Mouse (Mus musculus) myocyte (in vitro differentiated cells): ENCODE results near the gene Dnase1l2.

Source experiments
- E2F4 ChIP-seq: IDR thresholded peaks from one replicate; pipeline ENCODE4 v1.6.1; 2011; ENCODE audit warnings: mild to moderate bottlenecking, control low read depth, moderate library complexity; ENCODE audit not compliant: insufficient read depth
- MAX ChIP-seq: IDR thresholded peaks from one replicate; pipeline ENCODE4 v1.6.1; 2011; ENCODE audit warnings: low read depth, mild to moderate bottlenecking, control low read depth
- MYOG ChIP-seq, 3 experiments: IDR thresholded peaks; one replicate each; pipeline ENCODE4 v1.6.1; 2011; ENCODE audit warnings: control low read depth in 2 of 3, low read depth in 2 of 3, mild to moderate bottlenecking in 2 of 3; ENCODE audit not compliant: insufficient read length in 2 of 3, control insufficient read depth in 1 of 3, insufficient read depth in 1 of 3
- POLR2A ChIP-seq: IDR thresholded peaks from one replicate; pipeline ENCODE4 v1.6.1; 2011; ENCODE audit warnings: low read depth, mild to moderate bottlenecking, control low read depth, moderate library complexity; ENCODE audit not compliant: insufficient read length
- SRF ChIP-seq: IDR thresholded peaks from one replicate; pipeline ENCODE4 v1.6.1; 2011; ENCODE audit warnings: low read depth; ENCODE audit not compliant: control insufficient read depth, insufficient read length
- TCF12 ChIP-seq: IDR thresholded peaks from one replicate; pipeline ENCODE4 v1.6.1; 2011; ENCODE audit warnings: mild to moderate bottlenecking, control low read depth; ENCODE audit not compliant: poor library complexity, insufficient read depth, severe bottlenecking

DNA sequence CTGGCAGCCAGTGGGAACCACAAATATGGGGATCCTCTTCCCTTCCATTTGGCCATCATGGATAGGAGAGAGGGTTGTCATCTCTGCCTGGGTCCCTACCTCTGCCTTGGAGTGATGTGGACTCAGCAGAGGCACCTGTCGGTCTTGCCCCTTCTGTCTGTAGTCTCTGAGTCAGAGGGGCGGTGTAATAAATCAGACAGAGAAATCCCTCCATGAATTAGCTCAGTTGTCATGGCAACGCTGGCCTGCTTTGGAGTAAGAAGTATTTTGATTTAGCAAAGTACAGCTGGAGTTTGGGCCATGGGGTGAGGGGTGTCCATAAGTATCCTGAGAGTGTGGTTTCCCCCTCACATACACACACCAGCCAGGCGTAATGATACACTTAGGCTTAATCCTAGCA, 47.5 kb upstream of the Dnase1l2 start:
- TF ChIP-seq SRF (no peak), POLR2A (no peak), E2F4 (no peak), MAX (no peak), TCF12 (no peak), MYOG (IDR thresholded peaks at IDR 0.05; ENCODE audit: control insufficient read depth in 1 of 3, insufficient read depth in 1 of 3, insufficient read length in 2 of 3, low read depth in 2 of 3) (no peak)
